Mouse (Mus musculus) CH12.LX (cell line): ENCODE measurements around the gene Zfp579. TPM values are rescaled to one million over a fixed set of nuclear protein-coding genes. Genes with fewer than 3 reads are reported as not detected.

Experiments
- DNase-seq: peaks from one replicate; pipeline ENCODE4 v3.0.0-alpha.2; 2013; ENCODE audit errors: extremely low read depth
- H3K27ac ChIP-seq: 2 replicates; pipeline ENCODE4 v1.5.1; 2012; ENCODE audit warnings: low read depth, mild to moderate bottlenecking, control low read depth, moderate library complexity; ENCODE audit not compliant: insufficient read depth
- H3K27me3 ChIP-seq: replicated peaks from 2 replicates; pipeline ENCODE3; 2012; ENCODE audit warnings: inconsistent platforms
- H3K36me3 ChIP-seq, 2 experiments: replicated peaks in 1 of 2; 2 replicates each; pipeline versions ENCODE3 to v1.6.1; 2012; ENCODE audit warnings: inconsistent platforms in 1 of 2, low read length in 1 of 2, mild to moderate bottlenecking in 1 of 2, mixed read lengths in 1 of 2, moderate library complexity in 1 of 2; ENCODE audit not compliant: control insufficient read depth in 1 of 2, insufficient read depth in 1 of 2
- H3K4me1 ChIP-seq, 2 experiments: 2 replicates each; pipeline ENCODE4 v1.6.1; 2012; ENCODE audit warnings: inconsistent platforms in 1 of 2, moderate library complexity in 1 of 2; ENCODE audit not compliant: insufficient read depth in 2 of 2, control insufficient read depth in 1 of 2
- H3K4me2 ChIP-seq: 2 replicates; pipeline ENCODE4 v1.6.1; 2012; ENCODE audit warnings: low read depth, mild to moderate bottlenecking, control low read depth; ENCODE audit not compliant: poor library complexity, insufficient read depth, severe bottlenecking
- H3K4me3 ChIP-seq, 3 experiments: fragments of 150-350 bp in 1 of 3; sonication (generic) in 1 of 3; replicated peaks in 1 of 3; 2 replicates each; pipeline versions ENCODE3 to v1.5.1; 2011 to 2012; ENCODE audit warnings: low read depth in 2 of 3, low read length in 2 of 3, mild to moderate bottlenecking in 2 of 3, moderate library complexity in 2 of 3, control low read depth in 1 of 3, improper control_type of control experiment in 1 of 3, inconsistent platforms in 1 of 3, mixed read lengths in 1 of 3; ENCODE audit not compliant: poor library complexity in 1 of 3
- H3K79me2 ChIP-seq: replicated peaks from 2 replicates; pipeline ENCODE4 v1.6.1; 2012; ENCODE audit warnings: mild to moderate bottlenecking, moderate library complexity; ENCODE audit not compliant: control insufficient read depth, poor library complexity, insufficient read depth, severe bottlenecking; ENCODE audit errors: extremely low read depth
- H3K9ac ChIP-seq: 2 replicates; pipeline ENCODE4 v1.6.1; 2012; ENCODE audit warnings: low read depth, mild to moderate bottlenecking, control low read depth, moderate library complexity; ENCODE audit not compliant: insufficient read depth
- H3K9me3 ChIP-seq: replicated peaks from 2 replicates; pipeline ENCODE3; 2012; ENCODE audit warnings: low read length, inconsistent platforms, mixed read lengths
- CHD2 ChIP-seq: IDR thresholded peaks from 2 replicates; pipeline ENCODE4 v1.6.1; 2011; ENCODE audit warnings: low read length, improper control_type of control experiment
- CTCF ChIP-seq, 2 experiments: IDR thresholded peaks in 1 of 2; conservative IDR thresholded peaks in 1 of 2; 2 replicates each; pipeline ENCODE4 v1.5.1; 2011 to 2012; ENCODE audit warnings: low read depth in 2 of 2, low read length in 2 of 2, improper control_type of control experiment in 1 of 2, inconsistent platforms in 1 of 2, mild to moderate bottlenecking in 1 of 2, moderate library complexity in 1 of 2
- E2F4 ChIP-seq: IDR thresholded peaks from 2 replicates; pipeline ENCODE4 v1.6.1; 2011; ENCODE audit warnings: low read depth, low read length, improper control_type of control experiment; ENCODE audit not compliant: insufficient replicate concordance
- ELF1 ChIP-seq: IDR thresholded peaks from 2 replicates; pipeline ENCODE4 v1.6.1; 2014; ENCODE audit warnings: low read depth, mild to moderate bottlenecking, inconsistent platforms, low read length, improper control_type of control experiment
- ETS1 ChIP-seq: conservative IDR thresholded peaks from 2 replicates; pipeline ENCODE4 v1.6.1; 2012; ENCODE audit warnings: low read depth, mild to moderate bottlenecking, inconsistent platforms, low read length, improper control_type of control experiment, moderate library complexity
- GABPA ChIP-seq: IDR thresholded peaks from 2 replicates; pipeline ENCODE4 v1.6.1; 2012; ENCODE audit warnings: low read depth, low read length, improper control_type of control experiment, inconsistent platforms; ENCODE audit not compliant: insufficient replicate concordance
- HCFC1 ChIP-seq: IDR thresholded peaks from 2 replicates; pipeline ENCODE4 v1.6.1; 2012; ENCODE audit warnings: low read depth, mild to moderate bottlenecking, inconsistent platforms, low read length, improper control_type of control experiment
- JUN ChIP-seq: IDR thresholded peaks from 2 replicates; pipeline ENCODE4 v1.6.1; 2011; ENCODE audit warnings: low read depth, mild to moderate bottlenecking, low read length, improper control_type of control experiment, moderate library complexity; ENCODE audit not compliant: insufficient read depth
- KAT2A ChIP-seq: IDR thresholded peaks from 2 replicates; pipeline ENCODE4 v1.6.1; 2012; ENCODE audit warnings: low read length, improper control_type of control experiment, inconsistent platforms; ENCODE audit not compliant: insufficient replicate concordance
- MAFK ChIP-seq: IDR thresholded peaks from 2 replicates; pipeline ENCODE4 v1.6.1; 2011; ENCODE audit warnings: low read length, improper control_type of control experiment; ENCODE audit not compliant: insufficient replicate concordance
- MAX ChIP-seq: IDR thresholded peaks from 2 replicates; pipeline ENCODE4 v1.6.1; 2011; ENCODE audit warnings: low read length, improper control_type of control experiment
- MAZ ChIP-seq: IDR thresholded peaks from 2 replicates; pipeline ENCODE4 v1.6.1; 2012; ENCODE audit warnings: low read depth, mild to moderate bottlenecking, inconsistent platforms, low read length, improper control_type of control experiment, moderate library complexity
- MEF2A ChIP-seq: IDR thresholded peaks from 2 replicates; pipeline ENCODE4 v1.6.1; 2014; ENCODE audit warnings: low read depth, mild to moderate bottlenecking, inconsistent platforms, low read length, improper control_type of control experiment, borderline replicate concordance
- MXI1 ChIP-seq: IDR thresholded peaks from 2 replicates; pipeline ENCODE4 v1.6.1; 2011; ENCODE audit warnings: mild to moderate bottlenecking, low read depth, low read length, improper control_type of control experiment
- MYC ChIP-seq: IDR thresholded peaks from 2 replicates; pipeline ENCODE4 v1.6.1; 2011; ENCODE audit warnings: low read depth, mild to moderate bottlenecking, improper control_type of control experiment, low read length
- NELFE ChIP-seq: IDR thresholded peaks from 2 replicates; pipeline ENCODE4 v1.6.1; 2011; ENCODE audit warnings: low read depth, low read length, improper control_type of control experiment
- NRF1 ChIP-seq: IDR thresholded peaks from 2 replicates; pipeline ENCODE4 v1.6.1; 2014; ENCODE audit warnings: low read depth, mild to moderate bottlenecking, inconsistent platforms, low read length, improper control_type of control experiment, moderate library complexity
- PAX5 ChIP-seq: IDR thresholded peaks from 2 replicates; pipeline ENCODE4 v1.6.1; 2012; ENCODE audit warnings: low read length, inconsistent platforms, mixed read lengths
- POLR2A ChIP-seq: IDR thresholded peaks from 2 replicates; pipeline ENCODE4 v1.6.1; 2011; ENCODE audit warnings: low read depth, mild to moderate bottlenecking, improper control_type of control experiment, low read length
- POLR2AphosphoS2 ChIP-seq: IDR thresholded peaks from 2 replicates; pipeline ENCODE4 v1.6.1; 2011; ENCODE audit warnings: low read depth, low read length, improper control_type of control experiment
- SIN3A ChIP-seq: IDR thresholded peaks from 2 replicates; pipeline ENCODE4 v1.6.1; 2012; ENCODE audit warnings: low read length, improper control_type of control experiment, inconsistent platforms
- SMC3 ChIP-seq: IDR thresholded peaks from 2 replicates; pipeline ENCODE4 v1.6.1; 2011; ENCODE audit warnings: low read depth, low read length, improper control_type of control experiment
- TCF12 ChIP-seq: IDR thresholded peaks from 2 replicates; pipeline ENCODE4 v1.6.1; 2014; ENCODE audit warnings: low read depth, mild to moderate bottlenecking, inconsistent platforms, low read length, improper control_type of control experiment
- ZNF384 ChIP-seq: IDR thresholded peaks from 2 replicates; pipeline ENCODE4 v1.6.1; 2012; ENCODE audit warnings: low read depth, low read length, improper control_type of control experiment, inconsistent platforms
- dilution Hi-C: fragments of 300-500 bp; cut with MboI; formaldehyde crosslinking; loops from 2 replicates; pipeline ENCODE4 v1.14.3; 2020; ENCODE audit warnings: low sequenced_read_pairs; ENCODE audit not compliant: extremely low pct_unique_long_range_greater_than_20kb, extremely low pct_ligation_motif_present
- in situ Hi-C: fragments of 300-500 bp; cut with MboI; formaldehyde crosslinking; loops from 3 replicates; pipeline ENCODE4 v1.14.3; 2019; ENCODE audit warnings: low sequenced_read_pairs, low pct_ligation_motif_present, low pct_unique_long_range_greater_than_20kb, mixed read lengths
- polyA plus RNA-seq: library from polyadenylated mRNA; unstranded; fragments of >175 nt; gene quantifications from 2 replicates; pipeline ENCODE4 v1.2.1, GENCODE M21; 2012; ENCODE audit warnings: low read depth; ENCODE audit not compliant: insufficient read length
- total RNA-seq, 2 experiments: library from RNA; depleted of rRNA; stranded (reverse); fragments of 300-350 nt in 1 of 2; fragments of >200 nt in 1 of 2; gene quantifications; 2 replicates each; pipeline ENCODE4 v1.2.3; 2012 to 2014

Gene Zfp579
- total and polyA plus RNA-seq, 3 experiments: 1.0 to 11.3 (median 2.8) TPM

- peak overlapping the region; percentile 57 to 90 (median 83) for H3K4me3 ChIP-seq
- H3K9ac ChIP-seq: peak overlapping the region; percentile 96
Measured at GRCm38 (mm10) chr7:5038940-5039339, 43.0 kb upstream of the Zfp579 start.

GRCm38 (mm10) chr7:5038109-5038732 is 42.3 kb upstream of the Zfp579 start, which contains the start of gene Zfp784:
Gene Zfp784, minus strand, starts transcription at chr7:5038446.
- TF ChIP-seq CTCF (conservative IDR thresholded peaks at IDR 0.05 in 1 of 2, IDR thresholded peaks at IDR 0.05 in 1 of 2; ENCODE audit: low read depth in 2 of 2, low read length in 2 of 2) (no peak), SIN3A (peak; percentile 66; the same call in 1 of the 2 replicates), E2F4 (peak; percentile 27; the same call in 1 of the 2 replicates), MEF2A (0 out of 2 replicates have a peak, but pooled peaks have one; percentile 30), CHD2 (no peak), POLR2AphosphoS2 (peak; percentile 83; the same call in 1 of the 2 replicates), NELFE (peak; percentile 87), TCF12 (peak; percentile 76; the same call in 1 of the 2 replicates), HCFC1 (peak; percentile 67), PAX5 (no peak), MAZ (peak; percentile 75; the same call in 1 of the 2 replicates), SMC3 (no peak), MAFK (no peak), ETS1 (no peak; the same call in 1 of the 2 replicates), KAT2A (0 out of 2 replicates have a peak, but pooled peaks have one; percentile 42), GABPA (no peak), NRF1 (peak; percentile 96), ELF1 (peak; percentile 62), POLR2A (peak; percentile 89), MAX (peak; percentile 24; the same call in 1 of the 2 replicates), MXI1 (peak; percentile 43; the same call in 1 of the 2 replicates), MYC (peak; percentile 41; the same call in 1 of the 2 replicates), JUN (no peak)
- Histone ChIP-seq H3K4me1 (peaks cover 4 to 17% of the 10 kb centered on the region in 2 experiments), H3K79me2 (0 out of 2 replicates have a peak, but pooled peaks cover 5% of the 10 kb centered on the region), H3K9ac (peak within 1 kb of the TSS; percentile 96), H3K9me3 (no peaks in the 10 kb centered on the region), H3K27ac (peak within 1 kb of the TSS; percentile 87), H3K4me2 (peak within 1 kb of the TSS; percentile 89), H3K36me3 (peaks cover 3 to 39% of the 10 kb centered on the region in 2 experiments), H3K4me3 (peak within 1 kb of the TSS; percentile 57 to 90 (median 83)), H3K27me3 (no peaks in the 10 kb centered on the region)
- dilution Hi-C loops (no loop called here), in situ Hi-C loops (no loop called here)
- peak; percentile 86 for DNase-seq

More at GRCm38 (mm10) chr7:5038940-5039339, 43.0 kb upstream of the Zfp579 start:
- Histone ChIP-seq H3K79me2 (0 out of 2 replicates have a peak, but pooled peaks cover 5% of the 10 kb centered on the region), H3K36me3 (peaks cover 0 to 32% of the 10 kb centered on the region in 2 experiments), H3K4me1 (peaks cover 4 to 17% of the 10 kb centered on the region in 2 experiments), H3K27ac (no peak overlapping the region), H3K9me3 (no peaks in the 10 kb centered on the region), H3K4me2 (peak overlapping the region; percentile 89), H3K27me3 (no peaks in the 10 kb centered on the region)
- peak; percentile 80 for TF ChIP-seq ZNF384
- TF ChIP-seq HCFC1: no peak
- in situ Hi-C loops (no loop called here), dilution Hi-C loops (no loop called here)
- no peak for DNase-seq
